Mouse (Mus musculus): ENCODE results near the gene Prkce.

Prkce gene

GRCm38 (mm10) chr17:86358847-86359246 is 191.3 kb downstream of the Prkce start:
- ChIA-PET CTCF (no interaction called here), POLR2A (no interaction called here)

DNA sequence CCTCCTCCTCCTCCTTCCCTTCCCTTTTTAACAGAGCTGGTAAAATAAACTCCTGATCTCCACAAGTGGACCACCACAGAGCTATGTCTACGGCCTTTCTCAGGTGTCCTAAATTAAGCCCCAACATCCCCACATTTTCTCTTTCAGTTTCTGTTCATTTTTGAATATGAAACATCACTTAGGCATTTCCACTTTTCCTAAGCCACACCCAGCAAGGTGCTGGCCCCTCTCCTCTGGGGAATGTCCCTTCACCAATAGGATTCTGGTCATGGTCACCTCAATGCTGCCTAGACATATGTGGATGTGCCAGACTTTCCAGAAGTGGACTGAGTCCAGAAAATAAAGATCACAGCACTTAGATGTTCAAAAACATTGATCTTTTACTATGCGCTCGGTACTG is 193.3 kb downstream of the Prkce start:
- POLR2A ChIA-PET: no interaction called here
- CTCF ChIA-PET: no interaction called here

DNA sequence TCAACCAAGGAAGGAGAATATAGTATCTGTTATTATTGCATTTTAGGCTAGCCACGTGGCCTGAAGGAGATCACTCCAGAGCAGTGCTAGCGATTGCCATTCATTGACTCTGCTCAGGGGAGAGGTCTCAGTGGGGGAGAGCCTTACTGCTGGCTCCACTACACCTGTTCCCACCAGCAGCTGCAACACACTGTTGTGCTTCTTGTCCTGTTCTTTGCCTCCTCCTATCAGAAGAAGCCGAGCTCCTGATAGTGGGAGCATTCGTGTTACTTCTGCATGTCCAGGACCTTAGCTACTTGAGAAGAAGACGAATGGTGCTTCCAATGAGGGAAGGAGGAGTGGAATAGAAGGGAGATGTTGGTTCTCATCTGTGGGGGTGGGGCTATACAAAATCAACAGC is 195.8 kb downstream of the Prkce start:
- ChIA-PET POLR2A (interaction anchor here in 2 of 4 experiments (0.6 kb wide), 2 partner anchors 27 to 89 kb away, joined by 3 to 9 read pairs; no protein-coding TSS in a partner anchor), CTCF (no interaction called here)

DNA sequence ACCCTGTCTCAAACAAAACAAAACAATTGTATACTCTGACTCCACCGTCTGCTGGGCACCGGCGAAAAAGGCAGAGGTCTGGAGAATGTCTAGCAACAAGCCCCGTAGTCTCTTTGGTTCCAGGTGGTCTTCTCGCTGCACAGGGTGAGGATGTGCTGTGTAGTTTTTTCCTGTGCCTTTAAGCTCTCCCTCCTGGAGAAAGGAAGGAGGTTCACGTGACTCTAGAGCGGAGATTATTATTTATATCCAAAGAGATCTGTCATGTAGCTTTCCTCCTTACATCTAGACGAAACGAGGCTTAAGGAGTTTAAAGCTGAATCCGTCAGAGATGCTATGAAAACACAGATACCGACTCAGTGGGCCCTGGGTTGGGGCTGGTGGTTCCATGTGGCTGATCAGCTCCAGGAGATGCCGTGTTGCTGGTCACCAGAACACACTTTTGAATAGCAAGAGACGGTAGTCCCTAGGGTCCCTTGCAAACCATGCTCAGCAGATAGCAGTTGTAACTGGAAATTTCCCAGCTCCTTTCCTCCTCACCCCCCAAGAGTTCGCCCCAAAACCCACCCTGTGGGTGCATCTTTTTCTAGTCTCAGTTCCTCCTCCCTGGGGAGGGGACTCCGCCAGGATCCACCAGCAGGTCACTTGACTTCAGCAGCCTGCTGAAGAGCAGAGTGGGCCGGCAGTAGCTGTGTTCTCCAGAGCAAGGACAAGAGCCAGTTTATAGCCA is 196.9 kb downstream of the Prkce start:
- CTCF ChIA-PET: no interaction called here
- POLR2A ChIA-PET: no interaction called here

DNA sequence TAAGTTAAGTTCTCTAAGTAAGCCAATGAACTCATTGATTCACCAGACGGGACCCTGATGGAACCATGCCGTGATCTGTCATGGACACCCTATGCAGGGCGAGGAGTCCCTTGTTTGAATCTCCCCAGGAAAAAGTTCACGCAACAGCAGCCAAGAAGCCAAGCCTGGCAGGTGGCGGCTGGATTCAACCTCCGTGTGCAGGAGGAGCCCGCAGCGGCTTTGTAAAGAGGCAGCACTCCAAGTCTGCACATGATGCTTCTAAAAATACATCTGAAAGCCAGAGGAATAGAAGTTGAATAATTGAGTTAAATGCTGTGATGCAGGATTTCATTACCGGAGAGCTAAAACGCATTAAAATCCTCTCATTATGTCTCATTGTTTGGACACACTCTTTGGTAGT is 199.3 kb downstream of the Prkce start:
- POLR2A ChIA-PET: no interaction called here
- CTCF ChIA-PET: no interaction called here

GRCm38 (mm10) chr17:86367676-86368075 is 200.1 kb downstream of the Prkce start:
- POLR2A ChIA-PET: interaction anchor here in 3 of 4 experiments (0.6 to 0.8 kb wide), 3 partner anchors 9 to 1330 kb away, joined by 3 to 4 read pairs (median 3); no protein-coding TSS in a partner anchor
- CTCF ChIA-PET: no interaction called here

- ChIA-PET POLR2A (interaction anchor here in 1 of 4 experiments (1.0 kb wide), 1 partner anchor 10 kb away, joined by 3 read pairs; no protein-coding TSS in a partner anchor), CTCF (no interaction called here)
Measured at GRCm38 (mm10) chr17:86370106-86370742, 202.6 kb downstream of the Prkce start.

GRCm38 (mm10) chr17:86371101-86371561 is 203.5 kb downstream of the Prkce start:
- ChIA-PET CTCF (interaction anchor here in 1 of 4 experiments (0.9 kb wide), 1 partner anchor 74 kb away, joined by 4 read pairs; no protein-coding TSS in a partner anchor), POLR2A (interaction anchor here in 1 of 4 experiments (1.0 kb wide), 1 partner anchor 9 kb away, joined by 3 read pairs; no protein-coding TSS in a partner anchor)

GRCm38 (mm10) chr17:86376389-86376788 is 208.8 kb downstream of the Prkce start:
- CTCF ChIA-PET: no interaction called here
- POLR2A ChIA-PET: interaction anchor here in 1 of 4 experiments (0.6 kb wide), 1 partner anchor 9 kb away, joined by 3 read pairs; no protein-coding TSS in a partner anchor

- CTCF ChIA-PET: no interaction called here
- POLR2A ChIA-PET: interaction anchor here in 1 of 4 experiments (0.9 kb wide), 1 partner anchor 11 kb away, joined by 3 read pairs; no protein-coding TSS in a partner anchor
Measured at GRCm38 (mm10) chr17:86377863-86378262, 210.3 kb downstream of the Prkce start.

- POLR2A ChIA-PET: no interaction called here
- CTCF ChIA-PET: no interaction called here
Measured at GRCm38 (mm10) chr17:86378611-86379010, 211.0 kb downstream of the Prkce start.

GRCm38 (mm10) chr17:86379405-86380137 is 212.0 kb downstream of the Prkce start:
- ChIA-PET POLR2A (interaction anchor here in 2 of 4 experiments (0.7 to 1.0 kb wide), 2 partner anchors 9 to 1102 kb away, joined by 3 to 4 read pairs; no protein-coding TSS in a partner anchor), CTCF (no interaction called here)

DNA sequence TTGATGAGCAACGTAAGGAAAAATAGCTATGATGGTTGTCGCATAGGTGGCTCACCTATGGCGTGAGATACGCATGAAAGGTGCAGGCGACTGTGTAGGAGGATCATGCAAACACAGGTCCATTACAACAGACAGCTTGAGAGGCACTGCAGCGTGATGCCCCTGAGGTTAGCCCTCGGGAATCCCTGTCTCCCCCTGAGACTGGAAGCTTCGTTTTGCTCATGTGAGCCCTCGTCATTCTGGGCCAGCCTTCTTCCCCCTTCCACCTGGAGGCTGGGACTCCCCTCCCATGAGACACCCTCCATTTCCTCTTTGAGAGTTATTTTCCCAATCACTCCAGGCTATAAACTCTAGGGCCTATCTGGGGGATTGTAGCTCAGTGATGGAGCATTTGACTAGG is 213.9 kb downstream of the Prkce start:
- POLR2A ChIA-PET: interaction anchor here in 1 of 4 experiments (0.5 to 1.5 kb wide), 3 partner anchors 37 to 983 kb away, joined by 3 read pairs; partner anchors contain the start of gene Srbd1
- CTCF ChIA-PET: interaction anchor here in 2 of 4 experiments (0.6 to 0.7 kb wide), 2 partner anchors 88 to 318 kb away, joined by 4 read pairs; no protein-coding TSS in a partner anchor

DNA sequence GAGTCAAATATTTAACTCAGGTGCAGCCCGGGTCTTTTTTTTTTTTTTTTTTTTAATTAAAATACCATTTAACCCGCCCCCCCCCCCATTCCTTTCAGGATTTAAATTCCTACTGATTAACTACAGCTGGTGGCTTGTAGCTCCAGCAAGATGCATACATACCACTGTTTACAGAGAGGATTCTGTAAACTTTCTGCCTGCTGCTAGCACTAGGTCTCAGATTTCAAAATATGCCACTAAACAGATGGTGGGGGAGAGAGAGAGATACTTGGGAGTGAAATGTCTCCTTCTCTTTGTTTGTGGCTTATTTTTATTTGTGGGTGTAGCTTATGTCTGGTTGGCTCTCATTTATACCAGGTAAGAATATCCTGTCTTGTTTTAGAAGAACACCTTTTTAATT is 215.3 kb downstream of the Prkce start:
- ChIA-PET POLR2A (interaction anchor here in 2 of 4 experiments (0.6 kb wide), 2 partner anchors 405 to 557 kb away, joined by 3 read pairs; no protein-coding TSS in a partner anchor), CTCF (interaction anchor here in 1 of 4 experiments (0.6 kb wide), 1 partner anchor 749 kb away, joined by 4 read pairs; no protein-coding TSS in a partner anchor)

- ChIA-PET CTCF (no interaction called here), POLR2A (no interaction called here)
Measured at GRCm38 (mm10) chr17:86383699-86384572, 216.4 kb downstream of the Prkce start.

- ChIA-PET POLR2A (interaction anchor here in 1 of 4 experiments (0.7 kb wide), 1 partner anchor 278 kb away, joined by 3 read pairs; no protein-coding TSS in a partner anchor), CTCF (no interaction called here)
Measured at GRCm38 (mm10) chr17:86392475-86392874, 224.9 kb downstream of the Prkce start.

GRCm38 (mm10) chr17:86393191-86393590 is 225.6 kb downstream of the Prkce start:
- POLR2A ChIA-PET: no interaction called here
- CTCF ChIA-PET: no interaction called here

- ChIA-PET CTCF (interaction anchor here in 1 of 4 experiments (0.6 kb wide), 1 partner anchor 230 kb away, joined by 3 read pairs; no protein-coding TSS in a partner anchor), POLR2A (no interaction called here)
Measured at GRCm38 (mm10) chr17:86397097-86397496, 229.5 kb downstream of the Prkce start.

Data from embryonic stem cell, embryonic (primary cell).